Comparison of ENCODE assay signal across 3 mouse cellular contexts in the genomic region with DNA sequence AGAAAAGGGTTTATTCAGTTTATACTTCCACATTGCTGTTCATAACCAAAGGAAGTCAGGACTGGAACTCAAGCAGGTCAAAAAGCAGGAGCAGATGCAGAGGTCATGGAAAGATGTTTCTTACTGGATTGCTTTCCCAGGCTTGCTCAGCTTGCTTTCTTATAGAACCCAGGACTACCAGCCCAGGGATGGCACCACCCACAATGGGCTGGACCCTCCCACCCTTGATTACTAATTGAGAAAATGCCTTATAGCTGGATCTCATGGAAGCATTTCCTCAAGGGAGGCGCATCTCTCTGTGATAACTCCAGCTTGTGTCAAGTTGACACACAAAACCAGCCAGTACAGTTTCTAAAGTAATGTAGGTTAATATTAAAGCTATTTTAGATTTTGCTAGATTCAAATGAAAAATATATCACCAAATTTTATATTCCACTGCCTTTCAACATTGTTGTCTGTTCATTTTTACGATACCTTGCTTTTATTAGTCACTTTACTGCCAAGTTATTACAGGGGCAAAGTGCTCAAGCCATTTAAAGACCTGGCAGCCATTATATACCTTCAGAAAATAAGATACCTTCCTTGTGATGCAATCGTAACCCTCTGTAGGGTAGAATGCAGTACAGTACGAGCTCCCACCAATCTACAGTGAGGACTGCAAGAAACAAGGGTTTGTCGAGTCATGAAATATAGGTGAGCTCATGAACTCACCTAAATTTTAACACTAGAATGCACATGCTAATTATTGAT. TPM values are rescaled to one million over a fixed set of nuclear protein-coding genes. Genes with fewer than 3 reads are reported as not detected.
"Had no signal": no experiment of that assay in that cellular context is flagged by ENCODE, and none has a peak within 500 bp of the region (broad histone marks: within the 10 kb centered on the region; RNA-seq: fewer than 3 reads in every experiment).

No protein-coding gene starts in this region.

RNA-seq across cellular contexts. Expression of gene Lrrc19, which starts 0.7 kb away (rescaled TPM):
- polyA plus RNA-seq: liver, postnatal 0 days; lung, adult 2 months; macrophage had no signal
